Mouse (Mus musculus): ENCODE measurements around the gene BC030867. TPM values are rescaled to one million over a fixed set of nuclear protein-coding genes. Genes with fewer than 3 reads are reported as not detected.
A peak's percentile ranks its signal among the peaks of the same experiment; 100 is the strongest.

The BC030867 gene
- polyA plus RNA-seq, 1 experiment from 2014 or later: 11.4 TPM

DNA sequence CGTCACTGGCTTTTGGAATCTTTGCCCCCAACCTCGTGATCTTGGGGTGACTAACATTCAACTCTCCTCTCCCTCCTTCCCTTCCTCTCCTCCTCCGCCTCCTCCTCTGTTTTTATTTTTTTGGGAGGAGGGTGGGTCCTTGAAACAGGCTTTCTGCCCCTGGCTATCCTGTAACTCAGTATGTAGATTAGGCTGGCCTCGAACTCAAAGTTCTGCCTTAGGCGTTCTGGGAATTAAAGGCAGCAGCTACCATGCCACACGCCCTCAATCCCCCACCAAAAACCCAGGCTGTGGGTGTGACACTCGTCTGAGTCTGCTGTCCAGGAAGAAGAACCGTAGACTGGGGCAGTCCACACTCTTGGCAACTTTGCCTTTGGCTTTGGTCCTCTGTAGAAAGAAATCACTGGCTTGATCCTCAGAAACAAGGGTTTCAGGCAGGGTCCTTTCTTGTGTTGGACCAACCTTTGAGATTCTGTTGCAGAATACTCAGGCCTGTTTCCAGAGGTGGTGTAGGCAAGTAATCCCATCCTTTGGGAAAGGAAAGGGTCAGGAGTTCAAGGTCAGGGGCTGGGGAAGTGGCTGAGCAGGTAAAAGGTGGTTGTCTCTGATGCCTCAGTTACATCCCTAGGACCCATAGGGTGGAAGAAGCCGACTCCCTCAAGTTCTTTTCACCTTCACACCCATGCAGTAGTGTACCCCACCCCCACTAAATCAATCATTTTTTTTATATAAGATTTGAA lies 839 bp downstream of the BC030867 start:
- no peaks in the 10 kb centered on the region for H3K27me3 ChIP-seq (ENCODE audit: control insufficient read depth, insufficient read depth, low read length)
- ATAC-seq (ENCODE audit: insufficient number of reproducible peaks, insufficient read depth, low FRiP score, low read depth): no peak
- WGBS: 10% methylated on average over 9 of the region's 9 CpGs
- no peaks in the 10 kb centered on the region for H3K9me3 ChIP-seq (ENCODE audit: control insufficient read depth, low read depth, low read length)
- peaks cover 5% of the 10 kb centered on the region; the same call in 1 of the 2 replicates for H3K36me3 ChIP-seq (ENCODE audit: control insufficient read depth, insufficient read depth, low read length)
- peak overlapping the region; percentile 81 for H3K4me2 ChIP-seq (replicated peaks; ENCODE audit: low read depth, low read length)
- H3K4me1 ChIP-seq (ENCODE audit: control insufficient read depth, insufficient read depth, low read length): peaks cover 24% of the 10 kb centered on the region; the same call in 1 of the 2 replicates
- H3K27ac ChIP-seq (ENCODE audit: low read length): no peak overlapping the region
- H3K9ac ChIP-seq (replicated peaks; ENCODE audit: low read depth, low read length): peak overlapping the region; percentile 67; the same call in 1 of the 2 replicates
- H3K4me3 ChIP-seq (ENCODE audit: low read depth, low read length): peak overlapping the region; percentile 75

DNA sequence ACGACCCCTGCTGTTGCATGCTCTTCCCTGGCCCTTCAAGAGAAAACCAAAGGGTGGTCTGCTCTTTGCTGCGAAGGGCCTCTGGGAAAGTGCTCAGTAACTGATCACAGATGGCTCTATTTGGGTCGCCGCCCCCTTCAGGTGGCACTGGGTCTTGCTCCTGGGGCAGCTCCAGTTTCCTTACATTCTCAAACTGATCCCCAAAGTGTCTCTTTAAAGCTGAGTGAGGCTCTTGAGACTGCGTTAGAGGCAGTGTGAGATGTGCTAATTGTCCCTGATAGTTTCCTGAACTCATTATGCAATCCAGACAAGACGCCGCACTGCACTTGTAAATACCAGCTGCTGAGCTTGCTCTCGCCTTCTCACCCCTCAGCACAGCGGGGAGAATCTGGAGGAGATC lies 8.8 kb downstream of the BC030867 start:
- no peak for ATAC-seq (ENCODE audit: insufficient number of reproducible peaks, insufficient read depth, low FRiP score, low read depth)
- H3K4me3 ChIP-seq (ENCODE audit: low read depth, low read length): no peak overlapping the region
- H3K4me2 ChIP-seq (replicated peaks; ENCODE audit: low read depth, low read length): no peak overlapping the region
- H3K36me3 ChIP-seq (ENCODE audit: control insufficient read depth, insufficient read depth, low read length): peaks cover 25% of the 10 kb centered on the region
- H3K27ac ChIP-seq (ENCODE audit: low read length): no peak overlapping the region
- no peaks in the 10 kb centered on the region for H3K27me3 ChIP-seq (ENCODE audit: control insufficient read depth, insufficient read depth, low read length)
- H3K9me3 ChIP-seq (ENCODE audit: control insufficient read depth, low read depth, low read length): no peaks in the 10 kb centered on the region
- 50% methylated on average over 9 of the region's 9 CpGs for WGBS
- H3K4me1 ChIP-seq (ENCODE audit: control insufficient read depth, insufficient read depth, low read length): no peaks in the 10 kb centered on the region
- H3K9ac ChIP-seq (replicated peaks; ENCODE audit: low read depth, low read length): no peak overlapping the region

DNA sequence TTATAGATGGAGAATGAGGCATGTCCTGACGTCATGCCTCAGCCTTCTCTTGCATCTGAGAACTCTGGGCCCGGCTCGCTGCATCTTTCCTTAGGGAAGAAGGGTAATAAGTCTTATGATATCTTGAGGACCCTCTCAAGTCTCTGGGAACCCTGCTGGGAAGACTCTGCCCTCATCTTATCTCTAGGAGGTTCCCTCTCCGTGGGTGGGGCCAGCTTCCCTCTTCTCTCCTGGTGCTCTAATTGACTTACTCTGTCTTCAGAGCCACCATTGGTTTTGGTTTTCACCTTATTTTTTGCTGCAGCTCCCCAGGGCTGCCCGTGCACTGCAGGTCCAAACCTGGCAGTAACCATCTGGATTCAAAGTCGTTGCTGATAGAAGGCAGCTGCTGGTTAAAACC lies 9.4 kb downstream of the BC030867 start:
- H3K27me3 ChIP-seq (ENCODE audit: control insufficient read depth, insufficient read depth, low read length): no peaks in the 10 kb centered on the region
- peaks cover 27% of the 10 kb centered on the region for H3K36me3 ChIP-seq (ENCODE audit: control insufficient read depth, insufficient read depth, low read length)
- H3K9me3 ChIP-seq (ENCODE audit: control insufficient read depth, low read depth, low read length): no peaks in the 10 kb centered on the region
- no peak overlapping the region for H3K4me2 ChIP-seq (replicated peaks; ENCODE audit: low read depth, low read length)
- H3K9ac ChIP-seq (replicated peaks; ENCODE audit: low read depth, low read length): no peak overlapping the region
- no peaks in the 10 kb centered on the region for H3K4me1 ChIP-seq (ENCODE audit: control insufficient read depth, insufficient read depth, low read length)
- 77% methylated on average over 6 of the region's 6 CpGs for WGBS
- H3K4me3 ChIP-seq (ENCODE audit: low read depth, low read length): no peak overlapping the region
- no peak for ATAC-seq (ENCODE audit: insufficient number of reproducible peaks, insufficient read depth, low FRiP score, low read depth)
- H3K27ac ChIP-seq (ENCODE audit: low read length): no peak overlapping the region

DNA sequence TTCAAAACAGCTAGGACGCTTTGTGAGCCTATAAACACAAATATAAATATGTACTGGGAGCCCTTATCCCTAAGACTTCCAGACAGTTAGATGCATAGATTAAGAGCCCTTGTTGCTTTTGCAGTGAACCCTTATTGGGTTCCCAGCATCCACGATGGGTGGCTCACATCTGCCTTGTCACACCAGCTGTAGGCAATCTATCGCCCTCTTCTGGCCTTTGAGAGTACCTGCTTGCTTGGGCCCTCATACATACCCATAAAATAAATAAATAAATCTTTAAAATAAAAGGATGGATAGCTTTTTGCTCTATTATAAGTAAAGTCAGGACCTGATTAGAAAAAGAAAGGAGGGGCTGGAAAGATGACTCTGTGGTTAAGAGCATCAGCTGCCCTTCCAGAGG lies 9.8 kb downstream of the BC030867 start:
- peaks cover 27% of the 10 kb centered on the region for H3K36me3 ChIP-seq (ENCODE audit: control insufficient read depth, insufficient read depth, low read length)

DNA sequence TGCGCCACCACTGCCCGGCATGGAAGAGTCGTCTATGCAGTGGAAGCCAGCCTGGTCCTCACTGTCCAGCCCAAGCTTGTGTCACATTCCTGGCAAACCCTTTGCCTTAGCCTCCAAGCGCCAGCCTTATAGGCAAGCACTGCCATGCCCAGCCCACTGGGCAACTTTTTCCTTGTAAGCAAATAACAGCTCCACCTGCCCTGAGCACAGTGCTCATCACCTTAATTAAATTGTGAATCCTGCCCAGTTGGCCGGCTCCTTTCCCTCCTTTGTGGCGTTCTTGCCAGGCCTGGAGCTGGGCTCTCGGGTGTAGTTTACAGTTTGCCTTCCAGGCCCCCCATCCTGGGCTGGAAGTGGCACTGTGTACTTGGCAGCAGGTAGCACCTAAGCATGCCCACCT lies 14.5 kb downstream of the BC030867 start:
- no peaks in the 10 kb centered on the region for H3K9me3 ChIP-seq (ENCODE audit: control insufficient read depth, low read depth, low read length)
- WGBS: 89% methylated on average over 7 of the region's 7 CpGs
- H3K9ac ChIP-seq (replicated peaks; ENCODE audit: low read depth, low read length): no peak overlapping the region
- no peaks in the 10 kb centered on the region; the same call in 1 of the 2 replicates for H3K4me1 ChIP-seq (ENCODE audit: control insufficient read depth, insufficient read depth, low read length)
- no peak overlapping the region for H3K27ac ChIP-seq (ENCODE audit: low read length)
- H3K4me2 ChIP-seq (replicated peaks; ENCODE audit: low read depth, low read length): no peak overlapping the region
- peaks cover 12% of the 10 kb centered on the region for H3K36me3 ChIP-seq (ENCODE audit: control insufficient read depth, insufficient read depth, low read length)
- H3K4me3 ChIP-seq (ENCODE audit: low read depth, low read length): no peak overlapping the region
- no peak for ATAC-seq (ENCODE audit: insufficient number of reproducible peaks, insufficient read depth, low FRiP score, low read depth)
- H3K27me3 ChIP-seq (ENCODE audit: control insufficient read depth, insufficient read depth, low read length): no peaks in the 10 kb centered on the region

More for the DNA sequence above, 9.8 kb downstream of the BC030867 start:
- H3K4me1 ChIP-seq (ENCODE audit: control insufficient read depth, insufficient read depth, low read length): no peaks in the 10 kb centered on the region
- H3K9ac ChIP-seq (replicated peaks; ENCODE audit: low read depth, low read length): no peak overlapping the region
- no peak for ATAC-seq (ENCODE audit: insufficient number of reproducible peaks, insufficient read depth, low FRiP score, low read depth)
- no peak overlapping the region for H3K4me3 ChIP-seq (ENCODE audit: low read depth, low read length)
- WGBS: 84% methylated on average over 3 of the region's 3 CpGs
- no peak overlapping the region for H3K4me2 ChIP-seq (replicated peaks; ENCODE audit: low read depth, low read length)
- H3K27me3 ChIP-seq (ENCODE audit: control insufficient read depth, insufficient read depth, low read length): no peaks in the 10 kb centered on the region
- no peak overlapping the region for H3K27ac ChIP-seq (ENCODE audit: low read length)
- H3K9me3 ChIP-seq (ENCODE audit: control insufficient read depth, low read depth, low read length): no peaks in the 10 kb centered on the region

DNA sequence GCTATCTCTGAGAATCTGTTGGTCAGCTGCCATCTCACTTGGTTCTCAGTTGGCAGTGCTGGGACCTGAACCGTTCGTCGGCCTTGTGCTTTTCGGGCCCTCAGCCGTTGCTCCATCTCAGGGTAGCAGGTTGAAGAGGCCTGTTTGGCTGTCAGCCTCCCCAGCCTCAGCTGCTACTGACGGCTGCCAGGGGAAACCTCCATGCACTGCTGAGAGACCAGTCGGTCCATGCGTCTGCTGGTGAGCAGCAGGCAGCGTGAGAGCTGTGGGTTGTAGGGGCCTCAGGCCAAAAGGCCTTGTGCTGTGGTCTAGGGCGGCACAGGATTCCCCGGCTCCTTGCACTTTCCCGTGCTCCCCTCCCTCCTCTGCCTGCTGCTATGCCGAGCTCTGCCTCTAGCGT lies 17.1 kb downstream of the BC030867 start:
- Histone ChIP-seq H3K4me2 (replicated peaks; ENCODE audit: low read depth, low read length) (no peak overlapping the region), H3K4me3 (ENCODE audit: low read depth, low read length) (no peak overlapping the region), H3K36me3 (ENCODE audit: control insufficient read depth, insufficient read depth, low read length) (peaks cover 9% of the 10 kb centered on the region), H3K9ac (replicated peaks; ENCODE audit: low read depth, low read length) (no peak overlapping the region), H3K4me1 (ENCODE audit: control insufficient read depth, insufficient read depth, low read length) (no peaks in the 10 kb centered on the region; the same call in 1 of the 2 replicates), H3K9me3 (ENCODE audit: control insufficient read depth, low read depth, low read length) (no peaks in the 10 kb centered on the region), H3K27me3 (ENCODE audit: control insufficient read depth, insufficient read depth, low read length) (no peaks in the 10 kb centered on the region), H3K27ac (ENCODE audit: low read length) (no peak overlapping the region)
- ATAC-seq (ENCODE audit: insufficient number of reproducible peaks, insufficient read depth, low FRiP score, low read depth): no peak
- WGBS: 63% methylated on average over 14 of the region's 14 CpGs

DNA sequence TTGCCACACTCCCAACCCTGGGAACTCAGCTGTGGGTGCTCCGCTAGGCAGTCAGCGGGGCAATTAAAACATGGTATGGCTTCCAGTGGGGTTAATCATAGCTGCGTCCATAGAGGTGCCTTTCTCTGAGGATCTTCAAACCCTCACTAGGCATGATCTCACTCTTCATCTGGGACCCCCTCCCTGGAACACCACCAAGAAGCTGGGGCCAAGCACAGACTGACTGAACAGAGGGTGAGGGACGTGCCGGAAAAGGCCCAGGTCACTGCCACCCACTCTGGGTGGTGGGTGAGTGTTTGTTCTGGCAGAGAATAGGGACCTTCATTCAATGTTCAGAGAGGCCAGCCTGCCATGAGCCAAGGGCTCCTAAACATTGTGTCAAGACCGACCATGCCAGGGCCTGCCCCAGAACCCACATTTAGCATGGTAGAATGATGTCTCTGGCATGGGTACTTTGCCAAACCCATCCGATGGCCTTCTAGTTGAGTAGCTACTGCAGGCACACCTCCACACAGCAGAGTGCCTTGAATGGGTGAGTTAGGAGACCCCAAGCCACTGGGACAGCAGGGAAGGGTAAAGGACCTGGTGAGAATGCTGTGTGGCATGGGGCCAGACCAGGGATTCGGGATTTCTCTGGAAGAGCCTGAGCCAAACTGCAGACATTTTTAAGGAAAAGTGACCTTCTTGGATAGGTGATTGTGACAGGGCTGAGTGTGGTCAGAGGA lies 18.1 kb downstream of the BC030867 start:
- WGBS: 89% methylated on average over 8 of the region's 8 CpGs
- H3K27me3 ChIP-seq (ENCODE audit: control insufficient read depth, insufficient read depth, low read length): no peaks in the 10 kb centered on the region
- no peak overlapping the region for H3K4me3 ChIP-seq (ENCODE audit: low read depth, low read length)
- no peak overlapping the region for H3K4me2 ChIP-seq (replicated peaks; ENCODE audit: low read depth, low read length)
- H3K9me3 ChIP-seq (ENCODE audit: control insufficient read depth, low read depth, low read length): no peaks in the 10 kb centered on the region
- ATAC-seq (ENCODE audit: insufficient number of reproducible peaks, insufficient read depth, low FRiP score, low read depth): no peak
- no peak overlapping the region for H3K27ac ChIP-seq (ENCODE audit: low read length)
- peaks cover 6% of the 10 kb centered on the region; the same call in 1 of the 2 replicates for H3K36me3 ChIP-seq (ENCODE audit: control insufficient read depth, insufficient read depth, low read length)
- no peaks in the 10 kb centered on the region; the same call in 1 of the 2 replicates for H3K4me1 ChIP-seq (ENCODE audit: control insufficient read depth, insufficient read depth, low read length)
- H3K9ac ChIP-seq (replicated peaks; ENCODE audit: low read depth, low read length): no peak overlapping the region

DNA sequence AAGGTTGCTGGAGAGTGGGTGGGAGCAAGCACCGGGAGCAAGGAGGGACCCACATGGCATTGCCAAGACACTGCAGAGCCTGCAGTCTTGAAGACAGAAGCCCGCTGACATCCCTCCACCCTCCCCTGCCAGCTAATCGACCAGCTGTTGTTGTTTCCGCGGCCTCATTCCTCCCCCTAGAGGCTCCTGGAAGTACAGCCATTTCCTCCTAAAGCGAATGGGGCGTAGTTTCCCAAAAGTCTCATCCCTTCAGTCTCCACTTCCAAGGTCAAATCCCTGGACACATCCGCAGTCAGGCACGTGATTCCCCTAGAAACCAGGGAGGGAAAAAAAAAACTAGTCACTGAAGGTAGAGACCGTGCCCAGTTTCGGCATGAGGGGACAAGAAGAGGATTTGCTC lies 18.8 kb downstream of the BC030867 start:
- ATAC-seq (ENCODE audit: insufficient number of reproducible peaks, insufficient read depth, low FRiP score, low read depth): peak; percentile 60; the same call in 1 of the 2 replicates
- H3K4me2 ChIP-seq (replicated peaks; ENCODE audit: low read depth, low read length): no peak overlapping the region

More for the DNA sequence above, 18.8 kb downstream of the BC030867 start:
- 6% methylated on average over 11 of the region's 11 CpGs for WGBS
- H3K9me3 ChIP-seq (ENCODE audit: control insufficient read depth, low read depth, low read length): no peaks in the 10 kb centered on the region
- no peak overlapping the region for H3K4me3 ChIP-seq (ENCODE audit: low read depth, low read length)
- peaks cover 2% of the 10 kb centered on the region; the same call in 1 of the 2 replicates for H3K36me3 ChIP-seq (ENCODE audit: control insufficient read depth, insufficient read depth, low read length)
- H3K27me3 ChIP-seq (ENCODE audit: control insufficient read depth, insufficient read depth, low read length): no peaks in the 10 kb centered on the region
- H3K9ac ChIP-seq (replicated peaks; ENCODE audit: low read depth, low read length): no peak overlapping the region
- H3K27ac ChIP-seq (ENCODE audit: low read length): no peak overlapping the region
- H3K4me1 ChIP-seq (ENCODE audit: control insufficient read depth, insufficient read depth, low read length): no peaks in the 10 kb centered on the region; the same call in 1 of the 2 replicates
